Mouse (Mus musculus) thymus, adult 18-20 months (tissue): ENCODE measurements around the gene Kdelr2.

Experiments
- DNase-seq, 2 experiments: peaks; one replicate each; pipeline ENCODE4 v3.0.0; 2022; ENCODE audit warnings: mixed read lengths in 2 of 2

The Kdelr2 gene

GRCm38 (mm10) chr5:143404148-143404930 lies 701 bp downstream of the Kdelr2 start:
- DNase-seq = peak in 1 of 2 experiments; percentile 11

GRCm38 (mm10) chr5:143405200-143405599 lies 1.6 kb downstream of the Kdelr2 start:
- no peak for DNase-seq

GRCm38 (mm10) chr5:143406548-143406947 lies 2.9 kb downstream of the Kdelr2 start:
- no peak for DNase-seq

- no peak for DNase-seq
Observed at GRCm38 (mm10) chr5:143409239-143409638, 5.6 kb downstream of the Kdelr2 start.

GRCm38 (mm10) chr5:143410841-143411395 lies 7.3 kb downstream of the Kdelr2 start:
- no peak for DNase-seq

- no peak for DNase-seq
Observed at GRCm38 (mm10) chr5:143421484-143421883, 17.8 kb downstream of the Kdelr2 start.

- no peak for DNase-seq
Observed at GRCm38 (mm10) chr5:143422990-143423389, 19.4 kb downstream of the Kdelr2 start.

GRCm38 (mm10) chr5:143423899-143424519 lies 20.4 kb downstream of the Kdelr2 start:
- peak in 1 of 2 experiments; percentile 25 for DNase-seq

- DNase-seq = peak; percentile 29 to 38
Observed at GRCm38 (mm10) chr5:143434421-143434820, 30.8 kb downstream of the Kdelr2 start.

GRCm38 (mm10) chr5:143441298-143441697 lies 37.7 kb downstream of the Kdelr2 start:
- no peak for DNase-seq

GRCm38 (mm10) chr5:143441753-143442152 lies 38.1 kb downstream of the Kdelr2 start:
- DNase-seq = no peak

- no peak for DNase-seq
Observed at GRCm38 (mm10) chr5:143463671-143464070, 60.0 kb downstream of the Kdelr2 start.

GRCm38 (mm10) chr5:143464100-143464756 lies 60.6 kb downstream of the Kdelr2 start, which contains the start of gene Daglb:
Daglb (plus strand) TSS chr5:143464584.
- peak; percentile 82 to 84 for DNase-seq

GRCm38 (mm10) chr5:143464757-143465118 lies 61.1 kb downstream of the Kdelr2 start:
- DNase-seq = no peak

- no peak for DNase-seq
Observed at GRCm38 (mm10) chr5:143465156-143466085, 61.8 kb downstream of the Kdelr2 start.

GRCm38 (mm10) chr5:143466891-143467669 lies 63.4 kb downstream of the Kdelr2 start:
- no peak for DNase-seq

- DNase-seq = no peak
Observed at GRCm38 (mm10) chr5:143467931-143468330, 64.3 kb downstream of the Kdelr2 start.

- no peak for DNase-seq
Observed at GRCm38 (mm10) chr5:143469628-143470027, 66.0 kb downstream of the Kdelr2 start.

GRCm38 (mm10) chr5:143470421-143471164 lies 67.0 kb downstream of the Kdelr2 start:
- DNase-seq = no peak

GRCm38 (mm10) chr5:143471165-143471546 lies 67.5 kb downstream of the Kdelr2 start:
- DNase-seq = no peak
